Mouse (Mus musculus) ES-E14 (cell line): ENCODE measurements around the gene Pik3ap1.

Source experiments
- CHD2 ChIP-seq: IDR thresholded peaks from 2 replicates; pipeline ENCODE4 v1.6.1; 2014; ENCODE audit warnings: mild to moderate bottlenecking, low read depth, low read length, inconsistent platforms
- HCFC1 ChIP-seq: IDR thresholded peaks from 2 replicates; pipeline ENCODE4 v1.6.1; 2012; ENCODE audit warnings: low read length, inconsistent platforms, borderline replicate concordance; ENCODE audit not compliant: insufficient read depth
- ZNF384 ChIP-seq: IDR thresholded peaks from 2 replicates; pipeline ENCODE4 v1.6.1; 2012; ENCODE audit warnings: low read depth, low read length, inconsistent platforms

- TF ChIP-seq CHD2: no peak
- TF ChIP-seq ZNF384: no peak
- TF ChIP-seq HCFC1: no peak
Observed at GRCm38 (mm10) chr19:41416201-41416600, 31.3 kb upstream of the Pik3ap1 start.
